Mouse (Mus musculus) thymus, adult 2 months (tissue): ENCODE data around the gene Kat8.

Experiments
- CTCF ChIP-seq: fragments of 200-500 bp; IDR thresholded peaks from 2 replicates; pipeline ENCODE4 v1.5.1; 2012; ENCODE audit warnings: mild to moderate bottlenecking, control low read depth, low read length, moderate library complexity, borderline replicate concordance; ENCODE audit not compliant: control insufficient read depth, poor library complexity, insufficient read depth; ENCODE audit errors: extremely low read depth
- POLR2A ChIP-seq: fragments of 200-500 bp; IDR thresholded peaks from 2 replicates; pipeline ENCODE4 v1.6.1; 2012; ENCODE audit warnings: mild to moderate bottlenecking, low read length, control low read depth, moderate library complexity; ENCODE audit not compliant: control insufficient read depth, poor library complexity, insufficient read depth; ENCODE audit errors: extremely low read depth

DNA sequence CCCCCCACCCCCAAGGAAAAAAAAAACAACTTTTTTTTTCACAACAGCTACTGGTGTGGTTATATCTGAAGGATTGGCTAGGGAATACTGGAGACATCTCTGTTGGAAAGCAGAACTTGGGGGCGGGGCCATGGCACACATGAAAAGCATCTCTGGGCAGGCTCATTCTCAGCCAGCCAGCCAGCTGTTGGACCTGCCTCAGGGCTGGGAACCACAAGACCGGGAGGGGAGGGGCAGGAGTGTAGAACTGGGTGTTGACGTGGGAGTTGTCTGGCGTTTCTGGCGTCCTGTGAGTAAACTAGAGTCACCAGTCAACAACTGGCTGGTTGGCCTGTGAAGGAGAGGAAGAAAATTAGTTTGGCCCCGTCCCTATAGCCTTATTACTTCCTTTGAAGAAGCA lies 26.4 kb upstream of the Kat8 start:
- TF ChIP-seq CTCF (no peak), POLR2A (no peak)
